In the genomic region with DNA sequence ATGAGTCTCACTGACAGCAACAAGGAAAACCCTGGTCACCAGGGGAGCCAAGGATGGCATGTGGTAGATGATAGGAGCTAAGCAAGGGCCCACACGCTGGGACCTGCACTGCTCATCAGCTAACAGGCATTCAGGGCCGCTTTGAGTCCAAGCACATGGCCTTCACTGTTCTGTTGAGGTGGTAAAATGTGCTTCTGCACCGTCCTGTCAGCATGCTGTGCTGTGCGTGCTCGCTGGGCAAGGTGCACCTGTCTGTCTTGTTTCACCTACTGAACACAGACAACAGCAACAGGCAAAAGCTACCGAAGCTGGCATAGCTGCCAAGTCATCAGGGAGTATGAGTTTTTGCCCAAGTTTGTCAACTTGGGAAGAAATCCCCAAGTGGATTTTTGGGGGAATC, we compare ENCODE assay signal across 13 mouse cellular contexts.
"Had no signal": no experiment of that assay in that cellular context is flagged by ENCODE, and none has a peak within 500 bp of the region (broad histone marks: within the 10 kb centered on the region; RNA-seq: fewer than 3 reads in every experiment).

No protein-coding gene starts in this region.

- H3K4me2 ChIP-seq: limb, embryonic 15.5 days; liver, embryonic 12.5 days; lung, embryonic 14.5 days; neural tube, embryonic 15.5 days had no signal

- H3K9me3 ChIP-seq: limb, embryonic 15.5 days; liver, embryonic 12.5 days; midbrain, embryonic 10.5 days; neural tube, embryonic 15.5 days had no signal

- H3K4me3 ChIP-seq: limb, embryonic 15.5 days; liver, embryonic 12.5 days; midbrain, embryonic 10.5 days; myocyte; neural tube, embryonic 15.5 days had no signal

- ATAC-seq: liver, embryonic 12.5 days had no signal

- DNase-seq: layer of hippocampus, adult 9-11 months; layer of hippocampus, postnatal 36 days; lung, embryonic 14.5 days; lung, postnatal 10 days; lung, postnatal 4 days; midbrain, embryonic 14.5 days; thymus, postnatal 14 days had no signal

- H3K4me1 ChIP-seq: limb, embryonic 15.5 days; midbrain, embryonic 10.5 days had no signal

- H3K27ac ChIP-seq: limb, embryonic 15.5 days; liver, embryonic 12.5 days; midbrain, embryonic 10.5 days; neural tube, embryonic 15.5 days; stomach, postnatal 0 days had no signal

- H3K27me3 ChIP-seq: limb, embryonic 15.5 days; liver, embryonic 12.5 days; neural tube, embryonic 15.5 days had no signal

- H3K9ac ChIP-seq: limb, embryonic 15.5 days; liver, embryonic 12.5 days; lung, embryonic 14.5 days; neural tube, embryonic 15.5 days had no signal
